Mouse (Mus musculus) 416B (cell line): ENCODE measurements at regions not wholly inside any gene's neighbourhood (a gene's known extent, or its start where the extent isn't known, plus 50 kb on each side); places are given as distances from the start of the nearest gene placed in this dataset.
A peak's percentile ranks its signal among the peaks of the same experiment; 100 is the strongest.

Experiments used
- DNase-seq: peaks from one replicate; pipeline ENCODE4 v3.0.0; 2011; ENCODE audit warnings: low read depth

DNA sequence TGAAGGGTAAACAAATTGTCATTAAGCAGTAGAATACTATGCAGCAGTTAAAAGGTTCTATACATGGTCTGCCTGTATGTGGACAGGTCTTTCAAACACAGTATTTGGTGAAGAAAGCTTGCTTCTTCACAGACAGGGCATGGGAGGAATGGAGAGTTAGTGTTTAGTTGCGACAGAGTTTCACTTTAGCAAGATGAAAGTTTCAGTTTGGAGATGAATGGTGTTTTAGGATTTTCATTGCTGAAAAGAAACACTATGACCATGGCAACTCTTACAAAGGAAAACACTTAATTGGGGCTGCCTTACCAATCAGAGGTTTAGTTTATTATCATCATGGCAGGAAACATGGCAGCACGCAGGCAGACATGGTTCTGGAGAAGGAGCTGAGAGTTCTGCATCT, 162.2 kb upstream of the Id2 start:
- DNase-seq = no peak

DNA sequence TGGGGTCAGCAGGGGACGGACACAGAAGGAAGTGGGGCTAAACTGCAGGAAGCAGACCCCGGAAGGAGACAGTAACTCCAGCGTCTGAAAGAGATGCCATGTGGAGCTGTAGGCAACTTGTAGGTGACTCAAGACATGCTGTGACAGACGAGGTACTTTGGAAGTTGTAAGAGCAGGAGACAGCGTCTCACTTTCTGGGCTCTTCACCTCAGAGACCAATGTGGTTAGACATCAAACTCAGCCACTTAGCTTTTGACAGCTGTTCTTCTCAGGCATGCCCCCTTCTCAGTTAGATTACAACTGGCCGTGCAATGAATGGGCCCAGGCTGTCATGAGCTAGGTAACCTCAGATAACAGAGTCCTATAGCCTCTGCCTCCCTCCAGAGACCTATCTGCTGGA, 159.3 kb upstream of the Id2 start:
- DNase-seq = no peak

DNA sequence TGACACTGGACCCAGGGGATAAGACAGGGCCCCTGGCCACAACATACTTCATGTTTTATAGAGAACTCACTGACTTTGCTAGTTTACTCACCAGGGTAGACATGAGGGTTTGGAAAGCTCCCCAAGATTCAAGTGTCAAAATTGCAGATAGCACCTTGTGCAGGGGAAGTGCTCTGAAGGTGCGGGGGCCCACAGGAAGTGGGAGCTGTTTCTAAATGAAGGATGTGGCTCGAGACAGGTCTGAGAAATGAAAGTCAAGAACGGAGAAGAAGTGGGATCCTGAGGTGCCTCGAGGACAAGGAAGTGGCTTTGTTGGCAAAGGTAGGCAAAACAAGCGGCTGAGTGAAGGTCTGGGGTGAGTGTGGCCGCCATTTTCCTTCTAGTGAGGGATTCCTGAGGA, 157.8 kb upstream of the Id2 start:
- DNase-seq = peak; percentile 52

DNA sequence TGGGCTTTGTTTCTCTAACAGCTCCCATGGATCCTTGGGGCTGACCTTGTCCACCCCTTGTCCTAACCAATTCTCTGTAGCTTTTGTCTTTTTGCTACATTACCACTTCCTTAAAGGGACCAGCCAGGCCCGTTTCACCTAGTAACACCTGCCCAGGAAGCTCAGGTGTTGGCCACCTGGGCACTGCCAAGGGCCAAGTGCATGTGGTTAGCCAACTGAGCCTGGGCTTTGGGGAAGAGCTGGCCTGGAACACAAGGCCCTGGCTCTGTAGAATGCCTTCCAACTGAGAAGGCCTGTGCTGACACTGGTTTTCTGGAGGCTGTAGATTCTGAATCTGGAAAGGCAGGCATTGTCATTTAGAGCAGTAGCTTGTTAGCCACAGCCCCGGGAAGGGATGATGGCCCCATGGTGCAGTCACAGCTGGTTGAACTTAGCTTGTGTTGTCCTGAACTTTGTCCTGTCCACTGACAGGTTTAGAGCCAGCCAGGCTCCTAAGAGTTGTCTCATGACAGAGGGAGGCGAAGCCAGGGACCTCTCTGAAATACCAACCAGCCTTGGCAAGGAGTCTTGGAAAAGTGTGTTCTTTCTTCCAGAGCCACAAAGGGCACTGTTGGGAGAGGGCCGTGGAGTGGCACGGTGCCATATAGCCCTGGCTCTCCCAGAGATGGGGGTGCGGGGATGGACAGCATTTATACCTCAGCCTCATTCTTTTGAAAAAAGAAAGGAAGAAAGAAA, 156.0 kb upstream of the Id2 start:
- no peak for DNase-seq

- DNase-seq = peak; percentile 89
These were observed 154.7 kb upstream of the Id2 start for GRCm38 (mm10) chr12:25251411-25252171.

DNA sequence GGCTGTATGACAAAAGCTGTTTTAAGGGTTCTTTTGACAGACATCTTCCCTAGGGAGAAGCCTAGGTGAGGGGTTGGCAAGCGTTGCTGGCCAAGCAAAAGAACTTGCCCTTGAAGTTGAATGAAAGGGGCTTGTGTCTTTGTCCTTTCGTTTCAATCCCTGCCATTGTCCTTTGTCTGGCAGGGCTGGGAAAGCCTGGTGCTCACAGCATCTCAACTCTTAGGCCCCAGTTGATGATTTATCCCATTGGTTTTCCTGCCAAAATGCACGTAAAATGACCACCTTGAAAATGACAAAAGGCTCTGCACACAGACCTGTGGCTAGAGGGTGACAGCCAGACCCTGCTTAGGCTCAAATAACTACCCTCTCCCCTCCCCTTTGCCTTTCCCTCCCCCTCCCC, 153.9 kb upstream of the Id2 start:
- DNase-seq = no peak

DNA sequence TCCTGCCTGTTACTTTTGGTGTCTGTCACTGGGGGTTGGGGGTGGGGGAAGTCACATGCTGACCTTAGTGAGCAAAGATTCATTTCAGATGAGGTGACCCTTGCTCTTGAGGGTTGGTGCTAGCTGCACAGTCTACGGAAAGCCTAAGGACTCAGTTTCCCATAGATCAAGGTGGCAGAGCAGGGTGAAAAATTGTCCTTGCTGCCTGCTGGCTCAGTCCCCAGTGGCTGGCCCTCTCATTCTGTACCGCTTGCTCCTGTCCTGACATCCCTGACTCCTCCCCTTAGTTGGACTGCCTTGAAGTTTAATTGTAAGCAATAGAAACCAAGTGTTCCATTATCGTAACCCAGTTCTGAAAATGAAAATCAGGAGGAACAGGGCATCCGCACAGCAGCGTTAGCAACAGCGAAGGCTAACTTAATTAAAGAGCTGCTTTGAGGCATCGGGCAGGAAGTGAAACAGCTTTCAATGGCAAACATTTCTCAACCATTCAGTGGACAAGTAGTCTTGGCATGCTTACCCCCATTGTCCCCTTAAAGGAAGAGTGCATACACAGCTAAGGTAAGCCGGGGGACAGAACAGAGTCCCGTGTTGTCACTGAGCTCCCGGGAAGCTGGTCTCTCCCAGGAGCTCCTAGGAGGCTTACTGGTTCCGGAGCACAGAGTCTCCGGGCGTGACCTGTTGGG, 151.9 kb upstream of the Id2 start:
- no peak for DNase-seq

- DNase-seq = no peak
These were observed 149.6 kb upstream of the Id2 start for GRCm38 (mm10) chr12:25246566-25246965.

GRCm38 (mm10) chr12:25245661-25246060, 148.7 kb upstream of the Id2 start:
- DNase-seq = no peak

DNA sequence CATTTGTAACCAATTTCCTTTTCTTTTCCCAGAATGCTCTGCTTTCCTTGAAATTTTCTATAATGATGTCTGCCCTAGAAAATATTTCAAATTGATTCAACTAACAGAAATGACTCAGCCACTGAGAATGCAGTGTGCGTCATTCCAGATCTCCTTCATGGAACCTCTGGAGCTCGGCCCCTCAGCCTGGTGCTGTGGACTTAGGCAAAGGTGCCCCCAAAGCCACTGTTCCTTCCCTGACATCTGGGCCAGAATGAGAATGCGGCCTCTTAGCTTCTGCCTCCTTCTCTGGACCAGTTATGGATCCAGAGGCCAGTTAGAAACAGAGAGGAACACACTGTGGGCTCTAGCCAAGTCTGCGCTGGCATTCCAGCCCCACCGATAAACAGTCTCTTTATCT, 148.3 kb upstream of the Id2 start:
- no peak for DNase-seq

DNA sequence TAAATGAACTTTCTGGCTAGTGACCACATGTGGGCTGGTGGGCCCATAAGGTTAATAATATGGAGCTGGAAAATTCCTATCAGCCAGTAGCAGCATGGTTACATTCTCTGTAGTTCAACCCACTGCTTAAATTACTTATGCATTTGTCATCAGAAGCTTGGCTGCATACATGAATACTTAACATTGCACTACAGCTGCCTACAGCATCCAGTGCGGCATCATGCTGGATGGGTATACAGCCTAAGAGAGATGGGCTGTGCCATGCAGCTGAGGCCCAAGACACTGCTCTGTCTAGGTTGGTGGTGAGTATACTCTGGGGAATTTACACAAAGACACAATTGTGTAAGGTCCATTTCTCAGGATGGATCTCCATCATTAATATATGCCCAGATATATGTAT, 147.7 kb upstream of the Id2 start:
- DNase-seq = no peak

DNA sequence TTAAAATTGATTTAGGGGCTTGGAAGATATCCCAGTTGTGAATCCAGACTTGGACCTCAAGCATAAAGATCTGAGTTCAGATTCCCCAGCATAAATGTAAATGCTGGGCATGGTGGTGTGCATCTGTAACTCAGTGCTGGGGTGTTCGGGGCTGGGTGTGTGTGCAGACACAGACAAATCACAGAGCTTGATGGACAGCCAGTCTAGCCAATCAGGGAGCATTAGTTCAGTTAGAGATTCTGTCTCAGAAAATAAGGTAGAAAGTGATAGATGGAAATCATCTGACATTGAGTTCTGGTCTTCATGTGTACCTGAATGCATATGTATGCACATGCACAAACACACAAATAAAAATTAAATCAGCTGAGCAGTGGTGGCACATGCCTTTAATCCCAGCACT, 147.0 kb upstream of the Id2 start:
- DNase-seq = no peak

DNA sequence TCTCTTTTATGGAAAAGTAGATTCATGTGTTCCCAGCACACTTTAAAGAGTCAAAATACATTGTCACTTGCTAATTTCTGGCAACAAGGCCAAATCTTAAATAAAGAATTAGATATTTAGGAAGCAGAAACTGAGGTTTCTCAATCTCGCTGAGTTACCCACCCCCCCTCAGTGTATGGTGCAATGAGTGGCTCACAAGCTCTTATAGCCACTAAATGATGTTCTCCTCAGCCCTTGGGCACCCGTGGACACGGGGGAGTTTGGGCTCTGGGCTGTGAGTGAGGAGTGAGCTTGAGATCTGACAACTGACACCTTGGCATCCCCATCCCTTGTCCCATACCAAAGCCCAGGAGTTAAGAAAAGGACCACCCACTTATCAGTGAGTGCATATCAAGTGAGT, 145.4 kb upstream of the Id2 start:
- peak; percentile 19 for DNase-seq

DNA sequence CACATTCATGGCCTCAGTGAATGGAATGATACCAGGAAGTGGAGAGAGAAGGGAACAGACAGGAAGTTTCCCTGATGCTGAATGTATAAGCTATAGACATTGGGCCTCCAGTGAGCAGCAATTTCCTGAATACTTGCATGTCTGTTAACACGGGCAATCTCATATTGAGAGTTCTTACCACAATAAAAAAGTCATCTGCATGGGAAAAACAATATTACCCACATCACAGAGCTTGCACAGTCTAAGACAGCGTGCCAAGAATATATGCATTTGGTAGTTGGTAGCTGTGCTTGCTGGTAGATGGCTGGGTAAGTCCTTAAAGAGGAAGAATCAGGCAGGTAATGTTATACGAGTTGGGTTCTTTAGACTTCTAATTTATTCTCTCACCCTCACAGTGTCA, 144.7 kb upstream of the Id2 start:
- DNase-seq = no peak

DNA sequence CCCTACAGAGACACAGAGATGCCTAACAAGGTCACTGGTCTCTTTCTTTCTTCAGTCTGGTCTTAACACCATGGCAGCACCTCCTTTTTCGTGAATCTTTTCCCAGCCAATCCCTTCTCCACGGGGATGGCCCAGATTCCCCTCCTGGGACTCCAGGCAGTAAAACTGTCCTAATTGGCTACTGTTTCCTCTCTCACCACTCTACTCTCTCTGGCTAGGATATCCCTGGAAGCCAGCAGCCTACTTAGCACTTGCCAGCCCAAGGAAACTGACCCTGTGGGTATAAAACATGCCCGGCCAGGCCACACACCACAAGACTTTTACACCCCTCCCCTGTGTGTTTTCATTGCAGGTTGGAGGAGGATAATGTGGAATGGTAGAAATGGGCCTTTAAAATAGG, 143.9 kb upstream of the Id2 start:
- DNase-seq = no peak

DNA sequence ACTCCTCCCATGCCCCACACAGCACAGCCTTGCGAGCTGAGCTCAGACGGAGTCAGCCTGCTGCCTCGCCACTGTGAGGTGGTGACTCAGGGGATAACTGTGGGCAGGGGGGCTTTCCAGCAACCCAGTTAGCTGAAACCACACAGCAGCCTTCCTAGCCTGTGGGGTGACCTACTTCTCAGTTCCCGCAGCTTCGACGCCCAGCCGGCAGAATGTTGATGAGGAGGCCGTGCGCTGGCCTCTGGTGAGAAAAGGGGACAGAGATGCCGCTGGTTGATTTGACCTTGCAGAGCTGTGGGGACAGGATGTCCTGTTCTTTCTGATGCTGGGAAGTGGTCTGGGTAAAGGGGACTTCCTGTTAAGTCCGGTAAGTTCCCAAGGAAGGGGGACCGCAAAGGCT, 143.2 kb upstream of the Id2 start:
- peak; percentile 61 for DNase-seq

- no peak for DNase-seq
These were observed 138.1 kb upstream of the Id2 start for GRCm38 (mm10) chr12:25235071-25235470.

- DNase-seq = no peak
These were observed 137.7 kb upstream of the Id2 start for GRCm38 (mm10) chr12:25234636-25235035.

DNA sequence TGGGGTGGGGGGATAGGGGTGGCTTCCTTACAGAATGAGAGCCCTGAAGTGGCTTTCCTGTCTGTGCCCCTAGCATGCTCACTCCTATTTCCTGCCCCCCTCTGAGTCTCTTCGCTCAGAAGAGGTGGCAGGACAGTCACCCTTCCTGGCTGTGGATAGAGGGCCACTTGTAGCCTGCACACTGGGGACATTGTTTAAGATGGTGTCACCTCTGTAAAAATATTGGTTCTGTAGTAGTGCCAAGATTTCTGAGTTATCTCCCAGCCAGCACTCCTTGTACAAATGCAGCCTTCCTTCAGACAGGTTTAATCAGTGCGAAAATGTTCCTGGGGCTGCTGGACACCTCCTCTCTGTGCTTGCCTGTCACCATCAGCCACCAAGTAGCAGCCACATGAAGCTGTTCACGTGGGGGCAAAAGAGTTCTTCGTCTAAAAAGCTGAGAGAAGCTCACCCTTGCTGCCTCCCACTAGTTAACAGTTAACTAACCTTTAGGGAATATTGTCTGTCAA, 136.1 kb upstream of the Id2 start:
- peak; percentile 44 for DNase-seq

DNA sequence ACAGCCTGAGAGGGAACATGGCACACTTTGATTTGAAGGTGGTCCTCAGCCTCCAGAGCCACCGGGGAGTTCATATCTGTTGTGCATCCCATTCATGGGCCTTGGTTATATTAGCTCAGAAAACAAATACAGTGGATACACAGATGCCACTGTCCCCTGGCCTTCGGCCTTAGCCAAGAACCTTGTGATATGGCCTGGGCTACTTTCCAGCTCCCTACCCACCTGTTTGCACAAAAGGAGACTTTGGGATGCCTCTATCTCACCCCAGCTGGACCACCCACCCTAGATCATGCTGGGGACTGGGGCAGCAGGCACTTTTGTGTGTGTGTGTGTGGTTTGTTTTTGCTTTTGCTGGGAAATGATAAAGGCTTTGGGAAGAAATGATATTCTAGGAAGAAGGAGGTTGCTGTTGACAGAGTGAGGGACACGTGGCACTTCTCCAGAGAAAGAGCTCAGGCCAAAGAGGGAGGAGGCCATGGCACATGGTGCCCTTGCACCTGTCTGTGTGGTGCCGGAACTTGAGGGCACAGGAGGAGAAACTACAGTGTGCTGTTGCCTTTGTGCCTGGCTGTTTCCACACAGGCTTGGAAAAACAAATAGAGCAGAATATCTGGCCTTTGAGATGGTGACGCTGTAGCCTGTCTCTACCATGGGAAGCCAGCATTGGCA, 135.6 kb upstream of the Id2 start:
- no peak for DNase-seq

- peak; percentile 68 for DNase-seq
These were observed 131.8 kb upstream of the Id2 start for GRCm38 (mm10) chr12:25228708-25229107.

- peak; percentile 54 for DNase-seq
These were observed 130.8 kb upstream of the Id2 start for GRCm38 (mm10) chr12:25227736-25228135.
